Mouse (Mus musculus) stomach, embryonic 15.5 days (tissue): ENCODE measurements around the gene Myef2. TPM values are rescaled to one million over a fixed set of nuclear protein-coding genes. Genes with fewer than 3 reads are reported as not detected.

Source experiments
- ATAC-seq: fragments of 200-750 bp; cut with Nextera tagmentation; 2 replicates; pipeline ENCODE4 v1.8.0; 2017; ENCODE audit warnings: low read depth, moderate number of reproducible peaks, moderate TSS enrichment; ENCODE audit not compliant: insufficient read depth, low FRiP score
- H3K27ac ChIP-seq: fragments of 300-500 bp; sonication (generic); 2 replicates; pipeline ENCODE4 v1.5.1; 2015; ENCODE audit warnings: mild to moderate bottlenecking, inconsistent platforms
- H3K27me3 ChIP-seq: fragments of 300-500 bp; sonication (generic); replicated peaks from 2 replicates; pipeline ENCODE4 v1.6.1; 2015; ENCODE audit warnings: inconsistent platforms
- H3K36me3 ChIP-seq: fragments of 300-500 bp; sonication (generic); 2 replicates; pipeline ENCODE4 v1.6.1; 2015; ENCODE audit warnings: inconsistent platforms
- H3K4me1 ChIP-seq: fragments of 300-500 bp; sonication (generic); 2 replicates; pipeline ENCODE4 v1.6.1; 2015; ENCODE audit warnings: inconsistent platforms
- H3K4me2 ChIP-seq: fragments of 300-500 bp; sonication (generic); 2 replicates; pipeline ENCODE4 v1.6.1; 2015; ENCODE audit warnings: mild to moderate bottlenecking, inconsistent platforms
- H3K4me3 ChIP-seq: fragments of 300-500 bp; sonication (generic); replicated peaks from 2 replicates; pipeline ENCODE4 v1.5.1; 2015; ENCODE audit warnings: inconsistent platforms
- H3K9ac ChIP-seq: fragments of 300-500 bp; sonication (generic); 2 replicates; pipeline ENCODE4 v1.6.1; 2015; ENCODE audit warnings: inconsistent platforms
- H3K9me3 ChIP-seq: fragments of 300-500 bp; sonication (generic); 2 replicates; pipeline ENCODE4 v1.6.1; 2016; ENCODE audit warnings: inconsistent platforms
- WGBS: fragments of 180-500 bp; shearing (Covaris S2); methylation state at CpG from one replicate; pipeline ENCODE4 v1.1.7; 2015; 5-methylcytosine and 5-hydroxymethylcytosine counted together
- polyA plus RNA-seq: library from polyadenylated mRNA; unstranded; fragments of >200 nt; fragmentation: Nextera tagmentation; extraction: Ambion mirVana; gene quantifications from 2 replicates; pipeline ENCODE4 v1.2.1, GENCODE M21; 2015

Myef2 gene
- polyA plus RNA-seq, 1 experiment from 2014 or later: 69.3 TPM

DNA sequence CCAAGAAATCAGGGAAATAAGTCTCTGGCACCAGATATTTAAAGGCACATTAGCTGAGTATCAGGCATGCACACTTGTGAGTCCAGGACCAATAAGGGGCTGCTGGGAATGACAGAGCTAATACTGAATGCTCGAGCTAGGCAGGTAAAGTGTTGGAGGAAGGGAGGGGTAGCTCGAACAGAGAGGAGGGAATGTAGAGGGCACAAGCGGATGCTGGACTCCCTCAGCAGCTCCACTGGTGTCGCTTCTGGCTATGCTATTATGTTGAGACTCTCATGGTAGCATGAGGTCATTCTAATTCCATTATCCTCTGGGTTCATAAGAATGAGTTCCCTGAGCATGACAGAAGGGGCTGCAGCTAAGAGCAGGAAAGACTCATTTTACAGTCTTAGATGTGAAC, 60.5 kb downstream of the Myef2 start:
- ATAC-seq: no peak
- H3K4me2 ChIP-seq: no peak overlapping the region
- no peaks in the 10 kb centered on the region for H3K4me1 ChIP-seq
- no peaks in the 10 kb centered on the region for H3K36me3 ChIP-seq
- no peak overlapping the region for H3K27ac ChIP-seq
- no peaks in the 10 kb centered on the region for H3K9me3 ChIP-seq
- H3K9ac ChIP-seq: no peak overlapping the region
- WGBS: 66% methylated on average over 4 of the region's 4 CpGs
- H3K4me3 ChIP-seq: no peak overlapping the region
- H3K27me3 ChIP-seq: no peaks in the 10 kb centered on the region

DNA sequence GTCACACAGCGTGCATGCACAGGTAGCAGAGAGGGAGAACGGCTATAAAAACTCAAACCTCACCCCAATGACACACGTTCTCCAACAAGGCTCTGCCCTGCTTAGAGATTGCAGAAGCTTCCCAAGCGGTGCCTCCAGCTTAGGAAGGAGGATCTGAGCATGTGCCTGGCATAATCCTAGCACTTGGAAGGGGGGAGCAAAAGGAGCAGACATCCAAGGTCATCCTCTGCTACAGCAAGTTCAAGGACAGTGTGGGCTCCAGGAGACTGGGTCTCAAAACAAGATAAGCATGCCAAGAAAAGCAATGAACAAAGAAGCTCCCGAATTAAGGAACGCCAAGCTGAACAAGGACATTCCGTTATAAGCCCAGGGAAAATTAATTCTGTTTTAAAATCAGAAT, 62.0 kb downstream of the Myef2 start:
- no peak for ATAC-seq
- no peaks in the 10 kb centered on the region for H3K9me3 ChIP-seq
- no peaks in the 10 kb centered on the region for H3K27me3 ChIP-seq
- no peaks in the 10 kb centered on the region for H3K36me3 ChIP-seq
- H3K4me2 ChIP-seq: no peak overlapping the region
- H3K27ac ChIP-seq: no peak overlapping the region
- no peak overlapping the region for H3K9ac ChIP-seq
- WGBS: 84% methylated on average over 7 of the region's 7 CpGs
- no peak overlapping the region for H3K4me3 ChIP-seq
- H3K4me1 ChIP-seq: no peaks in the 10 kb centered on the region

DNA sequence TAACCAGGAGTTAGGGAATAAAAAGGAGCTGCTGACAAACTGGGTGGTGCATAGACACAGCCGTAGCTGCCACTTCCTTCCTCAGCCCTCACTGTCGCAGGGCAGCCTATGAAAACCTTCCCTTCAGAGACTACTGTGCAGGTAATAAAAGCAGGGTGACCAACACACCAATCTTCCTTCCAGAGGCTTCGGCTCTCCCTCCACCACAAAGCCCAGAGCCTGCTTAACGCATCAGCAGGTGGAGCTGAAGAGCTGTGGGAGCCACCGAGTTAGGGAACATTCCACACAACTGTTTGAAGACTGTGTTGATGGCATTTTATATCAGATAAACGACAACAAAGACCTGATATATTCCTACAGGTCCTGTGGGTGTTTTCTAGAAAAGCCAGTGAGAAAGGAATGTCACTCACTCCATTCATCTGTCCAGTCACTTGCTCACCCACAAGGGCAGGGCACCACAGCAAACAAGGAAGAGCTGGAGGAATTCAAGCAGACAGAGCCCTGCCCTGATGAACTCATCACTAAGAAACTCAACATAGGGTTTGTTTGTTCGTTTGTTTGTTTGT, 66.1 kb downstream of the Myef2 start:
- Histone ChIP-seq H3K4me1 (no peaks in the 10 kb centered on the region), H3K27me3 (no peaks in the 10 kb centered on the region), H3K4me3 (no peak overlapping the region), H3K4me2 (no peak overlapping the region), H3K36me3 (no peaks in the 10 kb centered on the region), H3K9me3 (no peaks in the 10 kb centered on the region), H3K27ac (no peak overlapping the region), H3K9ac (no peak overlapping the region)
- no peak for ATAC-seq
- WGBS: 29% methylated on average over 7 of the region's 7 CpGs

DNA sequence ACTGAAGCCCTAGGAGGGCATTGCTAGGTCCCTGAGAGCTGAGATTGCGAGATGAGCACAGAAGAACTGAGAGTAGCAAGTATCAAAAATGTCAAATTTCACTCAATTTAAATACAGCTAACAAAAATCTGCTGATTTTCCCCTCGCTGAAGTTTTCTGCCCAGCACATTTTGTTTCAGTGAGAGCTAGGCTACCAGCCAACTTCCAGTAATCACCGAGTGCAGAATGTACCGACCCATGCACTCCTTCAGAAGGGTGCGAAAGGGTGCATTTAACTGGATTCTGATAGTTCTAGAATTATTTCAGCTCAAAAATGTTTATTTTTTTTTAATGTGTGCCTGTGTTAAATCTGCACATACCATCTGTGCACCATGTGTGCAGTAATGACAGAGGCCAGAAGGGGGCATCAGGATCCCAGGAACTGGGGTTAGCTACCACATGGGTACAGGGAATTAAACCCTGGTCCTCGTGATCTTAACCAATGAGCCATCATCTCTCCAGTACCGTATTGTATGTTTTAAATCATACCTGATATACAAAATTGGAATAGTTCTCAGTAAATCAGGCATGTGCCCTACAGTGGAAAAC, 68.1 kb downstream of the Myef2 start:
- Histone ChIP-seq H3K9ac (no peak overlapping the region), H3K27me3 (no peaks in the 10 kb centered on the region), H3K4me2 (no peak overlapping the region), H3K9me3 (no peaks in the 10 kb centered on the region), H3K4me1 (no peaks in the 10 kb centered on the region), H3K4me3 (no peak overlapping the region), H3K27ac (no peak overlapping the region), H3K36me3 (no peaks in the 10 kb centered on the region)
- WGBS: 76% methylated on average over 7 of the region's 7 CpGs
- no peak for ATAC-seq

Other genes with a start within 250 kb of the Myef2 start
- 2.9 TPM in 2 replicates for gene Slc24a5, start 55.5 kb downstream of the Myef2 start, polyA plus RNA-seq
- 0.30 TPM in 1 of 2 replicates, not detected in the other for gene Ctxn2, start 13.0 kb upstream of the Myef2 start, polyA plus RNA-seq
- gene Slc12a1, start 28.8 kb upstream of the Myef2 start, polyA plus RNA-seq: not detected in 2 replicates
- 125 and 136 TPM in 2 replicates for gene Dut, start 123.5 kb upstream of the Myef2 start, polyA plus RNA-seq